Mouse (Mus musculus) limb, embryonic 13.5 days (tissue): ENCODE measurements around the gene Tgtp1. TPM values are rescaled to one million over a fixed set of nuclear protein-coding genes. Genes with fewer than 3 reads are reported as not detected.
"Not testable (repeated sequence)": the region's sequence is repeated elsewhere in the genome, so short reads cannot be mapped to it uniquely, and the experiment has no call there.

Source experiments
- ATAC-seq: fragments of 200-750 bp; cut with Nextera tagmentation; 2 replicates; pipeline ENCODE4 v1.8.0; 2017; ENCODE audit warnings: low read depth, moderate number of reproducible peaks, moderate TSS enrichment; ENCODE audit not compliant: low FRiP score
- H3K27ac ChIP-seq: fragments of 300-500 bp; sonication (generic); 2 replicates; pipeline ENCODE4 v1.5.1; 2015; ENCODE audit warnings: inconsistent platforms, mild to moderate bottlenecking, moderate library complexity
- H3K27me3 ChIP-seq: fragments of 300-500 bp; sonication (generic); 2 replicates; pipeline ENCODE4 v1.6.1; 2015; ENCODE audit warnings: mild to moderate bottlenecking, inconsistent platforms
- H3K36me3 ChIP-seq: fragments of 300-500 bp; sonication (generic); 2 replicates; pipeline ENCODE4 v1.6.1; 2015; ENCODE audit warnings: inconsistent platforms, mild to moderate bottlenecking, moderate library complexity
- H3K4me1 ChIP-seq: fragments of 300-500 bp; sonication (generic); 2 replicates; pipeline ENCODE4 v1.6.1; 2015; ENCODE audit warnings: inconsistent platforms
- H3K4me2 ChIP-seq: fragments of 300-500 bp; sonication (generic); replicated peaks from 2 replicates; pipeline ENCODE4 v1.6.1; 2015; ENCODE audit warnings: inconsistent platforms, mild to moderate bottlenecking, moderate library complexity
- H3K4me3 ChIP-seq: fragments of 300-500 bp; sonication (generic); 2 replicates; pipeline ENCODE4 v1.5.1; 2015; ENCODE audit warnings: moderate library complexity, mild to moderate bottlenecking, inconsistent platforms
- H3K9ac ChIP-seq: fragments of 300-500 bp; sonication (generic); 2 replicates; pipeline ENCODE4 v1.6.1; 2015; ENCODE audit warnings: mild to moderate bottlenecking, inconsistent platforms
- H3K9me3 ChIP-seq: fragments of 300-500 bp; sonication (generic); 2 replicates; pipeline ENCODE4 v1.6.1; 2016; ENCODE audit warnings: inconsistent platforms
- WGBS: fragments of 180-500 bp; shearing (Covaris S2); methylation state at CpG from one replicate; pipeline ENCODE4 v1.1.7; 2015; 5-methylcytosine and 5-hydroxymethylcytosine counted together
- polyA plus RNA-seq: library from polyadenylated mRNA; unstranded; fragments of >200 nt; fragmentation: Nextera tagmentation; extraction: Ambion mirVana; gene quantifications from 2 replicates; pipeline ENCODE4 v1.2.1, GENCODE M21; 2015

The Tgtp1 gene
- 0.23 and 0.47 TPM in 2 replicates for polyA plus RNA-seq

GRCm38 (mm10) chr11:48994018-48994417, at the start of gene Tgtp1:
TSS of gene Tgtp1 (minus strand) at chr11:48994172.
- not testable (repeated sequence) for ATAC-seq, H3K4me3 ChIP-seq, H3K4me1 ChIP-seq, H3K9me3 ChIP-seq, H3K27ac ChIP-seq, H3K4me2 ChIP-seq, H3K27me3 ChIP-seq, H3K9ac ChIP-seq, H3K36me3 ChIP-seq
- WGBS = 51% methylated on average over 2 of the region's 2 CpGs

- H3K27me3 ChIP-seq, ATAC-seq, H3K4me2 ChIP-seq, H3K9ac ChIP-seq, H3K27ac ChIP-seq, H3K9me3 ChIP-seq, H3K4me1 ChIP-seq, H3K36me3 ChIP-seq, H3K4me3 ChIP-seq: not testable (repeated sequence)
Measured at GRCm38 (mm10) chr11:49012074-49012473, 18.1 kb upstream of the Tgtp1 start.

DNA sequence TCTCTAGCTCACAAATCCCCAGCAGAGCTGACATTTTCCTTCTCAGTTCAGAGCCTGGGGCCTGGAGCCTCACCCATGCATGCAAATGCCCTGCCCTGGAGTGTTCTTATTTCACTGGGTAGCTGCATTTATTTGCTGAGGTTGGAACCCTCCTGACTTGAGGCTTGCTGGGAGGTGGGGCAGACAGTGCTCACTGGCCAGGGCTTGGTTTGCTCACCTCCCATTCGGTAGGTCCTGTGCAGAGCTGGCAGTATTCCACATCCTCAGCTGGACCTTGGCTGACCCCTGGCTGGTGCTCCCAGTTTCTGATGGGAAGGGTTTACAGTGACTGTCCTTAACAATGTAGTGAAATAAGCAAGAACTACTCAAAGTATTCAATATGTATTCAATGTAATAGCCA, 12.8 kb upstream of the Tgtp1 start:
- not testable (repeated sequence) for H3K4me3 ChIP-seq, ATAC-seq, H3K4me2 ChIP-seq, H3K9ac ChIP-seq, H3K36me3 ChIP-seq, H3K27ac ChIP-seq, H3K4me1 ChIP-seq, H3K9me3 ChIP-seq, H3K27me3 ChIP-seq
- 44% methylated on average over 1 of the region's 1 CpGs for WGBS

- not testable (repeated sequence) for H3K4me2 ChIP-seq, ATAC-seq, H3K9me3 ChIP-seq, H3K27ac ChIP-seq, H3K4me1 ChIP-seq, H3K36me3 ChIP-seq, H3K9ac ChIP-seq, H3K27me3 ChIP-seq, H3K4me3 ChIP-seq
- 64% methylated on average over 2 of the region's 2 CpGs for WGBS
Measured at GRCm38 (mm10) chr11:49006317-49006716, 12.3 kb upstream of the Tgtp1 start.

DNA sequence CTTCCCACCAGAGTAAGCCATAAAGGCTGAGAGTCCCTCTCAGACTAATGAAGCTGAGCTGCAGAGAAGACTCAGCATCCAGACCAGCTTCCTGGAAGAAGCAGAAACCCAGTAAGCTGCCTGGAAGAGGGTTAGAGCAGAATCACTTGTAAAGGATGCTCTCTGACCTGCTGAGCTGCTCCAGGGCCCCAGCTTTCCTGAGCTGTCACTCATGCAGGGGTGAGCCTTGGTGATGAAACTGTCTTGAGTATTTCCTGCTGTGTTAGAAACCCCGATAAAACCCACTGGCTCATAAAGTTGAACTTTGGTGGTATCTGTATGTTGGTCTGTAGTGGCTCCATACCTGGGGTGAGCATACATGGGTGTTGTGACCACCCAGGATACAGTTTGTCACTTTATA, 6.4 kb upstream of the Tgtp1 start:
- H3K27ac ChIP-seq, ATAC-seq, H3K4me3 ChIP-seq, H3K4me1 ChIP-seq, H3K4me2 ChIP-seq, H3K9me3 ChIP-seq, H3K36me3 ChIP-seq, H3K27me3 ChIP-seq, H3K9ac ChIP-seq: not testable (repeated sequence)
- WGBS = 75% methylated on average over 1 of the region's 1 CpGs

GRCm38 (mm10) chr11:48993296-48993695, 676 bp downstream of the Tgtp1 start:
- not testable (repeated sequence) for H3K27me3 ChIP-seq, H3K4me1 ChIP-seq, H3K4me3 ChIP-seq, H3K27ac ChIP-seq, H3K9ac ChIP-seq, H3K36me3 ChIP-seq, ATAC-seq, H3K9me3 ChIP-seq, H3K4me2 ChIP-seq
- WGBS = 23% methylated on average over 10 of the region's 10 CpGs

- not testable (repeated sequence) for H3K27ac ChIP-seq, H3K4me2 ChIP-seq, H3K9me3 ChIP-seq, H3K4me1 ChIP-seq, H3K9ac ChIP-seq, H3K27me3 ChIP-seq, H3K36me3 ChIP-seq, ATAC-seq, H3K4me3 ChIP-seq
- WGBS = 59% methylated on average over 4 of the region's 4 CpGs
Measured at GRCm38 (mm10) chr11:48991740-48992520, 2.0 kb downstream of the Tgtp1 start, which contains the start of gene Gm12185. TSS of gene Gm12185 (minus strand) at chr11:48992226.

- not testable (repeated sequence) for H3K27me3 ChIP-seq, H3K4me3 ChIP-seq, H3K36me3 ChIP-seq, H3K27ac ChIP-seq, H3K9ac ChIP-seq, H3K4me2 ChIP-seq, H3K9me3 ChIP-seq, ATAC-seq, H3K4me1 ChIP-seq
- 54% methylated on average over 2 of the region's 2 CpGs for WGBS
Measured at GRCm38 (mm10) chr11:48989981-48990380, 4.0 kb downstream of the Tgtp1 start.

GRCm38 (mm10) chr11:48988219-48988618, 5.8 kb downstream of the Tgtp1 start:
- H3K4me2 ChIP-seq, H3K27ac ChIP-seq, H3K4me3 ChIP-seq, H3K4me1 ChIP-seq, H3K27me3 ChIP-seq, H3K9me3 ChIP-seq, H3K9ac ChIP-seq, ATAC-seq, H3K36me3 ChIP-seq: not testable (repeated sequence)
- WGBS = 79% methylated on average over 2 of the region's 3 CpGs

DNA sequence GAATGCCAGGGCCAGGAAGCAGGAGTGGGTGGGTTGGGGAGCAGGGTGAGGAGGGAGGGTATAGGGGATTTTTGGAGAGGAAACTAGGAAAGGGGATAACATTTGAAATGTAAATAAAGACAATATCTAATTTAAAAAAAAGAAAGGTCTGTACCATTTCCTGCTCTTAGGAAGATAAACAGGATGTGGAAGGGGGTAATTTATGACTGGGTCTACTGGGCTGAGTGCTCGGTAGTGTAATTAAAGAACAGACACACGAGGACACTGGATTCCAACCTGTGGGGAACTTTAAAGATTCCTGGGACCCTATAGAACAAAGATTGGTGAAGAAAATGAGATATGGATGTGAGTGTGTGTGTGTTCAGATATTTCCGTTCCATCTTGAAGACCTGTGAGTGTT, 11.1 kb downstream of the Tgtp1 start:
- not testable (repeated sequence) for H3K4me3 ChIP-seq, H3K27me3 ChIP-seq, H3K27ac ChIP-seq, H3K36me3 ChIP-seq, H3K9me3 ChIP-seq, H3K4me2 ChIP-seq, H3K4me1 ChIP-seq, ATAC-seq, H3K9ac ChIP-seq
- no CpG with 5 or more reads among the region's 3 CpGs for WGBS

- H3K4me2 ChIP-seq, H3K4me3 ChIP-seq, H3K9me3 ChIP-seq, H3K36me3 ChIP-seq, H3K27me3 ChIP-seq, H3K4me1 ChIP-seq, H3K27ac ChIP-seq, H3K9ac ChIP-seq, ATAC-seq: not testable (repeated sequence)
- WGBS = no CpG with 5 or more reads among the region's 5 CpGs
Measured at GRCm38 (mm10) chr11:48980052-48980451, 13.9 kb downstream of the Tgtp1 start.

GRCm38 (mm10) chr11:48979251-48979650, 14.7 kb downstream of the Tgtp1 start, which contains the start of gene 9930111J21Rik1:
TSS of gene 9930111J21Rik1 (minus strand) at chr11:48979398.
- not testable (repeated sequence) for H3K9me3 ChIP-seq, H3K36me3 ChIP-seq, ATAC-seq, H3K4me3 ChIP-seq, H3K4me1 ChIP-seq, H3K9ac ChIP-seq, H3K27me3 ChIP-seq, H3K27ac ChIP-seq, H3K4me2 ChIP-seq
- no CpG with 5 or more reads among the region's 3 CpGs for WGBS
